Mouse (Mus musculus): ENCODE measurements at regions not wholly inside any gene's neighbourhood (a gene's known extent, or its start where the extent isn't known, plus 50 kb on each side); places are given as distances from the start of the nearest gene placed in this dataset.

DNA sequence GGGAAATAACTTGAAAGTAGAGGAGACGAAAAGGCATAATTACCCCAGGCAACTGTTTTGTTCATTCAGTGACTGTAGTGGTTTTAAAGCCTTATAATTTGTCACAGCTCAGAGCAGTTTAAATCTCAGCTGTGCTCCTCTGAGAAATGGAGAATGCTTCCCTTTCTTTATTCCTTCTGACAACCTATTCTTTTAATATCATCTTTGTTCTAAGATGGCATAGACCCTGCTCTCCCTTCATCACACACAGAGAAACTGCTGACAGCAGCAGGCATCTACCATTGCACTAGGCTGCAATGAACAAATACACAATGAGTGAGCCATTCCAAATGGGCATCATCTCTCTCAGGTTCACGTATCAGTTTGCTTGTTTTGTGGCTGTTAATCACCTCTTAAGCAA is 50.5 kb upstream of the Gm11232 start:
- DNase-seq: no peak
